Mouse (Mus musculus): ENCODE results near the gene Tarbp2.

DNA sequence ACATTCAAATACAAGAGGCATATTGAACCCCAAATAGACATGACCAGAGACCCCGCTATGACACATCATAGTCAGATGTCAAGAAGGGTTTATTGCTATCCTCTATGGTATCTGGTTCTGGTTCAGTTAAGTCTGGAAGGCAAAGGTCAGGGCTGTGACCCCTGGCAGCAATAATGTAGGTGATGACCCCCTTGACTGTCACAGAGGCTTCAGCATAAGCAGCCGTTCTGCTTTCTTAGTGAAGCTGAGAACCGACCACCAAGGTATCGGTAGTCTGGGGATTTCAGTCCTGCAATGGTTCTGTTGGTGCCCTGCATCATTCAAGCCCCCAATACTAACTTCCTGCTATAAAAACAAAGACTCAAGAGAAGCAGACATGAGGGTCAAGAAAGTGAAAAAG lies 13.6 kb downstream of the Tarbp2 start:
- TF ChIP-seq CTCF (conservative IDR thresholded peaks at IDR 0.05; ENCODE audit: insufficient read depth, insufficient read length, low read depth, low read length) (no peak), POLR2A (IDR thresholded peaks at IDR 0.05; ENCODE audit: low read depth, low read length) (no peak)
